Mouse (Mus musculus) right cerebral cortex, postnatal 25 days (tissue): ENCODE measurements around the gene C3ar1.
A peak's percentile ranks its signal among the peaks of the same experiment; 100 is the strongest.

Source experiments
- DNase-seq: peaks from one replicate; pipeline ENCODE4 v3.0.0; 2022

C3ar1 gene

GRCm38 (mm10) chr6:122855955-122856354, at the start of gene C3ar1:
TSS of gene C3ar1 (minus strand) at chr6:122856161.
- DNase-seq: no peak

GRCm38 (mm10) chr6:122892442-122893049, 36.6 kb upstream of the C3ar1 start:
- peak; percentile 40 for DNase-seq

GRCm38 (mm10) chr6:122889599-122889998, 33.6 kb upstream of the C3ar1 start:
- DNase-seq: no peak

- DNase-seq: no peak
Measured at GRCm38 (mm10) chr6:122883603-122884002, 27.6 kb upstream of the C3ar1 start.

GRCm38 (mm10) chr6:122881287-122881686, 25.3 kb upstream of the C3ar1 start:
- no peak for DNase-seq

GRCm38 (mm10) chr6:122879781-122880505, 24.0 kb upstream of the C3ar1 start:
- DNase-seq: no peak

- DNase-seq: no peak
Measured at GRCm38 (mm10) chr6:122879141-122879735, 23.3 kb upstream of the C3ar1 start.

GRCm38 (mm10) chr6:122874720-122875389, 18.9 kb upstream of the C3ar1 start:
- no peak for DNase-seq

GRCm38 (mm10) chr6:122873871-122874719, 18.1 kb upstream of the C3ar1 start, which contains the start of gene Necap1:
TSS of gene Necap1 (plus strand) at chr6:122874474.
- DNase-seq: peak; percentile 97

- no peak for DNase-seq
Measured at GRCm38 (mm10) chr6:122872800-122873199, 16.8 kb upstream of the C3ar1 start.

- DNase-seq: no peak
Measured at GRCm38 (mm10) chr6:122869846-122870245, 13.9 kb upstream of the C3ar1 start.

- no peak for DNase-seq
Measured at GRCm38 (mm10) chr6:122867914-122868313, 12.0 kb upstream of the C3ar1 start.

- no peak for DNase-seq
Measured at GRCm38 (mm10) chr6:122862871-122863270, 6.9 kb upstream of the C3ar1 start.

GRCm38 (mm10) chr6:122862434-122862833, 6.5 kb upstream of the C3ar1 start:
- no peak for DNase-seq

GRCm38 (mm10) chr6:122854552-122854951, 1.4 kb downstream of the C3ar1 start:
- no peak for DNase-seq

- DNase-seq: no peak
Measured at GRCm38 (mm10) chr6:122852696-122853095, 3.3 kb downstream of the C3ar1 start.

GRCm38 (mm10) chr6:122843759-122844158, 12.2 kb downstream of the C3ar1 start:
- DNase-seq: no peak

- DNase-seq: no peak
Measured at GRCm38 (mm10) chr6:122837539-122837938, 18.4 kb downstream of the C3ar1 start.

- no peak for DNase-seq
Measured at GRCm38 (mm10) chr6:122836974-122837373, 19.0 kb downstream of the C3ar1 start.

- no peak for DNase-seq
Measured at GRCm38 (mm10) chr6:122834365-122834764, 21.6 kb downstream of the C3ar1 start.

- peak; percentile 29 for DNase-seq
Measured at GRCm38 (mm10) chr6:122832880-122833279, 23.1 kb downstream of the C3ar1 start.

GRCm38 (mm10) chr6:122828086-122828485, 27.9 kb downstream of the C3ar1 start:
- no peak for DNase-seq
